Mouse (Mus musculus): ENCODE results near the gene Sik1.

- TF ChIP-seq CTCF (IDR thresholded peaks at IDR 0.05; ENCODE audit: low read depth), result no peak
- no peak for TF ChIP-seq EP300 (IDR thresholded peaks at IDR 0.05; ENCODE audit: low read depth)
Observed at GRCm38 (mm10) chr17:31873973-31874372, 18.4 kb upstream of the Sik1 start.
